Mouse (Mus musculus): ENCODE measurements around the gene Trib3.

DNA sequence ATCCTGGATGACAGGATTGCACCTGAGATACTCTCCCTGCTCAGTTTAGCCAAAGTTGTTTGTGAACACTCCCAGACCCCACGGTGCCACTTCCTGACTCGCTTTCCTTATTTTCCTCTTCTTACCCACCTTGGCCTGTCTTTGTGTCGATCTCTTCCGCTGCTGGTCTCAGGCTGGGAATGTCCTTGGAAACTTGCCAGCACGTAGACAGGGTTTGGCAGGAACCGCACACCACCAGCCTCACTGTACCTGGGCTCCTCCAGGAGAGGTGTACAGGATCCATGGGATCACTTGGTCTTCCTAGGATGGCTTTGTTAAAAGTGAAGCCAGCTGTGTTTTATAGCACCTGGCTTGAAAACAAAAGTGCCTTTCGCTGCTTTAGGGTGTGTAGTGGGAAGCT is 30.8 kb downstream of the Trib3 start:
- no peak for TF ChIP-seq POLR2A (IDR thresholded peaks at IDR 0.05; ENCODE audit: control insufficient read depth, extremely low read depth, insufficient read depth, low read length, poor library complexity)
- TF ChIP-seq CTCF (IDR thresholded peaks at IDR 0.05; ENCODE audit: borderline replicate concordance, control insufficient read depth, extremely low read depth, insufficient read depth, low read length, poor library complexity), result no peak
